Mouse (Mus musculus) MEL (cell line): ENCODE data around the gene Cers6. TPM values are rescaled to one million over a fixed set of nuclear protein-coding genes. Genes with fewer than 3 reads are reported as not detected.

Experiments
- DNase-seq: peaks from one replicate; pipeline ENCODE4 v3.0.0; 2011; ENCODE audit warnings: low read depth, low spot score
- H3K27ac ChIP-seq: 2 replicates; pipeline ENCODE4 v1.5.1; 2012; ENCODE audit warnings: low read depth, mild to moderate bottlenecking, control low read depth, low read length, moderate library complexity; ENCODE audit not compliant: control insufficient read depth
- H3K27me3 ChIP-seq, 2 experiments: fragments of 150-350 bp in 1 of 2; sonication (generic) in 1 of 2; 2 replicates each; pipeline ENCODE4 v1.6.1; 2012; ENCODE audit warnings: low read length in 2 of 2, mild to moderate bottlenecking in 2 of 2, improper control_type of control experiment in 1 of 2, moderate library complexity in 1 of 2; ENCODE audit not compliant: insufficient read depth in 2 of 2, control insufficient read depth in 1 of 2
- H3K36me3 ChIP-seq, 2 experiments: 2 replicates each; pipeline ENCODE4 v1.6.1; 2012 to 2014; ENCODE audit warnings: low read length in 2 of 2, improper control_type of control experiment in 1 of 2, inconsistent platforms in 1 of 2, mild to moderate bottlenecking in 1 of 2; ENCODE audit not compliant: insufficient read depth in 2 of 2, control insufficient read depth in 1 of 2
- H3K4me1 ChIP-seq, 2 experiments: fragments of 150-350 bp in 1 of 2; sonication (generic) in 1 of 2; 2 replicates each; pipeline ENCODE4 v1.6.1; 2012; ENCODE audit warnings: low read length in 2 of 2, improper control_type of control experiment in 1 of 2, mild to moderate bottlenecking in 1 of 2; ENCODE audit not compliant: insufficient read depth in 2 of 2, control insufficient read depth in 1 of 2
- H3K4me3 ChIP-seq, 2 experiments: fragments of 150-350 bp in 1 of 2; sonication (generic) in 1 of 2; 2 replicates each; pipeline ENCODE4 v1.5.1; 2012; ENCODE audit warnings: low read depth in 2 of 2, low read length in 2 of 2, mild to moderate bottlenecking in 2 of 2, moderate library complexity in 2 of 2, control low read depth in 1 of 2, improper control_type of control experiment in 1 of 2; ENCODE audit not compliant: control insufficient read depth in 1 of 2, insufficient read depth in 1 of 2
- H3K79me2 ChIP-seq: 2 replicates; pipeline ENCODE4 v1.6.1; 2012; ENCODE audit warnings: mild to moderate bottlenecking, low read length, moderate library complexity; ENCODE audit not compliant: control insufficient read depth, poor library complexity, insufficient read depth
- H3K9ac ChIP-seq: 2 replicates; pipeline ENCODE4 v1.6.1; 2012; ENCODE audit warnings: low read depth, mild to moderate bottlenecking, control low read depth, low read length, moderate library complexity; ENCODE audit not compliant: control insufficient read depth, poor library complexity, severe bottlenecking
- H3K9me3 ChIP-seq: fragments of 150-350 bp; sonication (generic); replicated peaks from 2 replicates; pipeline ENCODE4 v1.6.1; 2012; ENCODE audit warnings: mild to moderate bottlenecking, low read length, improper control_type of control experiment, moderate library complexity; ENCODE audit not compliant: insufficient read depth
- EP300 ChIP-seq, 2 experiments: IDR thresholded peaks; 2 replicates each; pipeline ENCODE4 v1.6.1; 2011; ENCODE audit warnings: improper control_type of control experiment in 2 of 2, low read length in 2 of 2, low read depth in 1 of 2, mild to moderate bottlenecking in 1 of 2
- JUND ChIP-seq: IDR thresholded peaks from 2 replicates; pipeline ENCODE4 v1.6.1; 2011; ENCODE audit warnings: low read depth, mild to moderate bottlenecking, improper control_type of control experiment, low read length
- MYC ChIP-seq: IDR thresholded peaks from 2 replicates; pipeline ENCODE4 v1.6.1; 2011; ENCODE audit warnings: low read depth, mild to moderate bottlenecking, low read length, improper control_type of control experiment, moderate library complexity
- NRF1 ChIP-seq: IDR thresholded peaks from 2 replicates; pipeline ENCODE4 v1.6.1; 2014; ENCODE audit warnings: low read depth, mild to moderate bottlenecking, inconsistent platforms, low read length, improper control_type of control experiment, moderate library complexity; ENCODE audit not compliant: poor library complexity, insufficient read depth, severe bottlenecking
- POLR2AphosphoS2 ChIP-seq: IDR thresholded peaks from 2 replicates; pipeline ENCODE4 v1.6.1; 2011; ENCODE audit warnings: low read length, improper control_type of control experiment
- polyA plus RNA-seq, 2 experiments: library from polyadenylated mRNA; stranded (reverse) in 1 of 2; unstranded in 1 of 2; fragments of >175 nt in 1 of 2; fragments of >200 nt in 1 of 2; gene quantifications; 2 replicates each; pipeline versions ENCODE4 v1.2.1 to v1.2.4; 2012; ENCODE audit warnings: low replicate concordance in 2 of 2, low read depth in 1 of 2; ENCODE audit not compliant: insufficient read length in 2 of 2, insufficient read depth in 1 of 2, missing spikeins in 1 of 2
- total RNA-seq: library from RNA; depleted of rRNA; stranded (reverse); fragments of 300-350 nt; gene quantifications from 2 replicates; pipeline ENCODE4 v1.2.3, GENCODE M21; 2012; rRNA removed

Gene Cers6
- total and polyA plus RNA-seq, 3 experiments, result not detected

GRCm38 (mm10) chr2:69158907-69159306 lies 297.7 kb downstream of the Cers6 start:
- no peaks in the 10 kb centered on the region for H3K9me3 ChIP-seq
- H3K4me3 ChIP-seq, result no peak overlapping the region
- H3K79me2 ChIP-seq, result no peaks in the 10 kb centered on the region
- no peaks in the 10 kb centered on the region for H3K4me1 ChIP-seq
- H3K27me3 ChIP-seq, result no peaks in the 10 kb centered on the region
- no peak overlapping the region for H3K27ac ChIP-seq
- H3K36me3 ChIP-seq, result no peaks in the 10 kb centered on the region
- no peak overlapping the region for H3K9ac ChIP-seq
- no peak for DNase-seq
- TF ChIP-seq POLR2AphosphoS2 (no peak), JUND (no peak), EP300 (IDR thresholded peaks at IDR 0.05; ENCODE audit: low read depth in 1 of 2, low read length in 2 of 2) (no peak), NRF1 (no peak), MYC (no peak)
- TF ChIP-seq, all 39 proteins: peak for 0

Other genes starting within 250 kb of the Cers6 start
- gene 4932414N04Rik, start 205.0 kb upstream of the Cers6 start, total RNA-seq, result not detected in 2 replicates
- gene 4932414N04Rik, start 205.0 kb upstream of the Cers6 start, polyA plus RNA-seq, result not detected